Mouse (Mus musculus) limb, embryonic 15.5 days (tissue): Measurements from ENCODE around the gene 5430419D17Rik. TPM values are rescaled to one million over a fixed set of nuclear protein-coding genes. Genes with fewer than 3 reads are reported as not detected.

Experiments
- ATAC-seq: fragments of 200-750 bp; cut with Nextera tagmentation; 2 replicates; pipeline ENCODE4 v1.8.0; 2017; ENCODE audit warnings: low read depth, moderate TSS enrichment; ENCODE audit not compliant: insufficient number of reproducible peaks, low FRiP score, low TSS enrichment
- H3K27ac ChIP-seq: fragments of 300-500 bp; sonication (generic); 2 replicates; pipeline ENCODE4 v1.5.1; 2015; ENCODE audit warnings: moderate library complexity, mild to moderate bottlenecking, inconsistent platforms
- H3K27me3 ChIP-seq: fragments of 300-500 bp; sonication (generic); 2 replicates; pipeline ENCODE4 v1.6.1; 2015; ENCODE audit warnings: inconsistent platforms
- H3K36me3 ChIP-seq: fragments of 300-500 bp; sonication (generic); 2 replicates; pipeline ENCODE4 v1.6.1; 2015; ENCODE audit warnings: inconsistent platforms
- H3K4me1 ChIP-seq: fragments of 300-500 bp; sonication (generic); 2 replicates; pipeline ENCODE4 v1.6.1; 2015; ENCODE audit warnings: inconsistent platforms
- H3K4me2 ChIP-seq: fragments of 300-500 bp; sonication (generic); 2 replicates; pipeline ENCODE4 v1.6.1; 2015; ENCODE audit warnings: mild to moderate bottlenecking, inconsistent platforms
- H3K4me3 ChIP-seq: fragments of 300-500 bp; sonication (generic); 2 replicates; pipeline ENCODE4 v1.5.1; 2015; ENCODE audit warnings: mild to moderate bottlenecking, inconsistent platforms
- H3K9ac ChIP-seq: fragments of 300-500 bp; sonication (generic); 2 replicates; pipeline ENCODE4 v1.6.1; 2015; ENCODE audit warnings: inconsistent platforms
- H3K9me3 ChIP-seq: fragments of 300-500 bp; sonication (generic); 2 replicates; pipeline ENCODE4 v1.6.1; 2016; ENCODE audit warnings: inconsistent platforms
- WGBS: fragments of 180-500 bp; shearing (Covaris S2); methylation state at CpG from one replicate; pipeline ENCODE4 v1.1.7; 2015; 5-methylcytosine and 5-hydroxymethylcytosine counted together
- polyA plus RNA-seq: library from polyadenylated mRNA; unstranded; fragments of >200 nt; fragmentation: Nextera tagmentation; extraction: Ambion mirVana; gene quantifications from 2 replicates; pipeline ENCODE4 v1.2.1, GENCODE M21; 2015

The 5430419D17Rik gene
- polyA plus RNA-seq, 1 experiment from 2014 or later: 0.01 TPM

DNA sequence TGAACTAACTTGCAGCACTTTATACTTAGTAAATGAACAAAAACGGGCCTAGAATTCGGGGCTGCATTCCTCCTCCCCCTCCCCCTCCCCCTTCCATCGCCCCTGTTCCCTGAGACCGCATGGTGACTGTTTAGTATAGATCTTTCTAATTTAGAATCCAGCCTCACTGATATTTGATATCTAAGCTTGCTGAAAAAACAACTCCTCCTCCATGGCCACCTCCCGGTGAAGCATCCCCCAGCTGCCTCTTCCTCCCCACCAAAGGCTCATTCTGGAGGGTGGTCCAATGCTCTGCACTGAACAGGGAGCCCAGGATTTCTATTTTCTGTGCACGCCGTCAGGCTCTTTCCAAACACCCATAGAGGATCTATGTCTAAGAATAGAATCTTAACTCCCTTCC lies 144.1 kb downstream of the 5430419D17Rik start:
- no peaks in the 10 kb centered on the region for H3K9me3 ChIP-seq
- H3K4me2 ChIP-seq: no peak overlapping the region
- ATAC-seq: no peak
- no peaks in the 10 kb centered on the region for H3K4me1 ChIP-seq
- no peak overlapping the region for H3K9ac ChIP-seq
- no peaks in the 10 kb centered on the region for H3K27me3 ChIP-seq
- WGBS: 58% methylated on average over 6 of the region's 7 CpGs
- H3K36me3 ChIP-seq: no peaks in the 10 kb centered on the region
- H3K4me3 ChIP-seq: no peak overlapping the region
- H3K27ac ChIP-seq: no peak overlapping the region

DNA sequence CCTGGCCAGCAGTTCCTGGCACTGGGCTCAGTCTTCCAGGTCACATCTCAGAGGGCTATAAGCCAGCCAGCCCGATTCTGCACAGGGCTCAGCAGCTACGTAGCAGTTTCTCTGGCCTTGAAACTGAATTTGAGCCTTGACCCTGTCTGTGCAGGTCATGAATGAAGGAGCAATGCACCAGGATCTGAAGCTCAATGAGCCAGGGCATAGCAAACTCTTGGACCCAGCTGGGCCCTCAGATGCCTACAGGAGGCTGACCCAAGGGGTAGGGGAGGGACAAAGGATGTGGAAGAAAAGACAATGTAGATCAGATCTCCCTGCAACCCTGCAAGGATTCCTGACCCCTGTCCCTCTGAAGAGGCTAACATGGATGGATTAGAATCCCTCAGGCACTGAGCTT lies 148.0 kb downstream of the 5430419D17Rik start, which contains the start of gene Cuzd1:
Gene Cuzd1, minus strand, starts transcription at position 101 of the 400 bp plus-strand sequence.
- no peaks in the 10 kb centered on the region for H3K36me3 ChIP-seq

DNA sequence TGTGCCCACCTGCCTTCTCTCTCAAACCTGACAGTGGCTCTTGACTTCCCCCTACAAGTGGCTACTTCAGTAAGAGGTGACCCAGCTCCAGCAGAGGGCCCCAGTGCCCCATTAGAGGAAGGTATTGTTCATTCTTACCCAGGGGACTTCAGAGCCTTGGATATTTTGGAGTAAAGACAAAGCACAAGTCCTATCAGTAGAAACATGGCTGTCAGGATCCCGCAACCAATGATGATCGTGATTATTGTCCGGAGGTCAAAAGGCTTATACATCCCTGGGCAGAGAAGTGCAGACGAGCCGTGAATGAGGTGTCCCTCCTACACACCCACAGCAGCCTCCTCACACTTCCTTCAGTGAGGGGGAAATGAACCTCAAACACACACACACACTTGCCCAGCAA lies 152.9 kb downstream of the 5430419D17Rik start:
- Histone ChIP-seq H3K27ac (no peak overlapping the region), H3K9me3 (no peaks in the 10 kb centered on the region), H3K4me2 (no peak overlapping the region), H3K4me1 (no peaks in the 10 kb centered on the region), H3K27me3 (no peaks in the 10 kb centered on the region), H3K36me3 (no peaks in the 10 kb centered on the region), H3K9ac (no peak overlapping the region), H3K4me3 (no peak overlapping the region)
- ATAC-seq: no peak
- 91% methylated on average over 5 of the region's 5 CpGs for WGBS

More for the DNA sequence above, 148.0 kb downstream of the 5430419D17Rik start, which contains the start of gene Cuzd1:
- Histone ChIP-seq H3K27ac (no peak within 1 kb of the TSS), H3K4me1 (no peaks in the 10 kb centered on the region), H3K4me2 (no peak within 1 kb of the TSS), H3K4me3 (no peak within 1 kb of the TSS), H3K9me3 (no peaks in the 10 kb centered on the region), H3K9ac (no peak within 1 kb of the TSS), H3K27me3 (no peaks in the 10 kb centered on the region)
- WGBS: 74% methylated on average over 2 of the region's 2 CpGs
- ATAC-seq: no peak

- Histone ChIP-seq H3K4me3 (no peak within 1 kb of the TSS), H3K4me2 (no peak within 1 kb of the TSS), H3K27ac (no peak within 1 kb of the TSS), H3K36me3 (no peaks in the 10 kb centered on the region), H3K27me3 (no peaks in the 10 kb centered on the region), H3K4me1 (no peaks in the 10 kb centered on the region), H3K9ac (no peak within 1 kb of the TSS), H3K9me3 (no peaks in the 10 kb centered on the region)
- ATAC-seq: no peak
- 91% methylated on average over 5 of the region's 5 CpGs for WGBS
Measured at GRCm38 (mm10) chr7:131329416-131329815, 155.2 kb downstream of the 5430419D17Rik start, which contains the start of gene Fam24b. Gene Fam24b (minus strand): TSS chr7:131329516.

DNA sequence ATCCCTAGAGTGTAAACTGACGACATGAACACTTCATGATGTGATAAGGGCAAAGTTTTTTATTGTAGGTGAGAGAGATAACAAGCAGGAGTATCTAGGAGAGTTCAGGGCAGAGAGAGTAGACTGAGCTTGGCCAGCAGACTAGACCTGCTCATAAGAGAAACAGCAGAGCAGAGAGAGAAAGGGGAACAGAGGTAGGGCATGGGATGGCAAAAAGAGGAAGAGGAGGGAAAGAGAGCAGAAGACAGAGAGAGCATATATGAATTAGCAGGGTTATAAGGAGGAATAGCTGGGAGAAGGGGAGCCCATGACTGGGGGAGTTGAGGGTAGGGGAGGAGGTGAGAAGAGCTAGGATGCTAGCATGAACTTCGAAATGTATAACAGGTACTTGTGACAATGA lies 157.5 kb downstream of the 5430419D17Rik start:
- H3K4me3 ChIP-seq: no peak overlapping the region
- ATAC-seq: no peak
- H3K27ac ChIP-seq: no peak overlapping the region
- WGBS: 67% methylated on average over 2 of the region's 2 CpGs
- no peak overlapping the region for H3K4me2 ChIP-seq
- no peaks in the 10 kb centered on the region for H3K9me3 ChIP-seq
- no peaks in the 10 kb centered on the region for H3K27me3 ChIP-seq
- H3K4me1 ChIP-seq: no peaks in the 10 kb centered on the region
- H3K9ac ChIP-seq: no peak overlapping the region
- H3K36me3 ChIP-seq: no peaks in the 10 kb centered on the region

GRCm38 (mm10) chr7:131333564-131333963 lies 159.4 kb downstream of the 5430419D17Rik start, which contains the start of gene Fam24a:
Gene Fam24a (plus strand): TSS chr7:131333864.
- ATAC-seq: no peak
- Histone ChIP-seq H3K4me2 (no peak within 1 kb of the TSS), H3K4me3 (no peak within 1 kb of the TSS), H3K36me3 (no peaks in the 10 kb centered on the region), H3K4me1 (no peaks in the 10 kb centered on the region), H3K27ac (no peak within 1 kb of the TSS; the same call in 1 of the 2 replicates), H3K9ac (no peak within 1 kb of the TSS), H3K27me3 (no peaks in the 10 kb centered on the region), H3K9me3 (no peaks in the 10 kb centered on the region)
- WGBS: 40% methylated on average over 1 of the region's 1 CpGs

- WGBS: 61% methylated on average over 8 of the region's 8 CpGs
- H3K36me3 ChIP-seq: peaks cover 19% of the 10 kb centered on the region; the same call in 1 of the 2 replicates
- no peaks in the 10 kb centered on the region for H3K9me3 ChIP-seq
- no peaks in the 10 kb centered on the region for H3K4me1 ChIP-seq
- no peak overlapping the region for H3K4me3 ChIP-seq
- H3K27ac ChIP-seq: no peak overlapping the region
- no peak overlapping the region for H3K4me2 ChIP-seq
- no peak overlapping the region for H3K9ac ChIP-seq
- no peak for ATAC-seq
- H3K27me3 ChIP-seq: no peaks in the 10 kb centered on the region
Measured at GRCm38 (mm10) chr7:131337502-131338068, 163.4 kb downstream of the 5430419D17Rik start.

- Histone ChIP-seq H3K27ac (no peak overlapping the region), H3K4me3 (no peak overlapping the region), H3K27me3 (no peaks in the 10 kb centered on the region), H3K4me1 (no peaks in the 10 kb centered on the region), H3K36me3 (peaks cover 68% of the 10 kb centered on the region), H3K4me2 (no peak overlapping the region), H3K9me3 (no peaks in the 10 kb centered on the region), H3K9ac (no peak overlapping the region)
- ATAC-seq: no peak
- WGBS: 64% methylated on average over 7 of the region's 7 CpGs
Measured at GRCm38 (mm10) chr7:131345856-131346541, 171.8 kb downstream of the 5430419D17Rik start.

Other genes starting within 250 kb of the 5430419D17Rik start
- 317 and 324 TPM in 2 replicates for gene Htra1, start 238.3 kb upstream of the 5430419D17Rik start, polyA plus RNA-seq
- 0.03 and 0.04 TPM in 2 replicates for gene Dmbt1, start 142.3 kb upstream of the 5430419D17Rik start, polyA plus RNA-seq
- gene 4933402N03Rik, start 28.1 kb upstream of the 5430419D17Rik start, polyA plus RNA-seq: not detected in 2 replicates
- gene Cuzd1, start 147.9 kb downstream of the 5430419D17Rik start, polyA plus RNA-seq: 0.06 TPM in 1 of 2 replicates, not detected in the other
- gene Fam24b, start 155.1 kb downstream of the 5430419D17Rik start, polyA plus RNA-seq: not detected in 2 replicates
- gene Fam24a, start 159.5 kb downstream of the 5430419D17Rik start, polyA plus RNA-seq: 0.36 TPM in 1 of 2 replicates, not detected in the other
- gene 2310057M21Rik, start 188.4 kb downstream of the 5430419D17Rik start, polyA plus RNA-seq: 24.3 and 25.2 TPM in 2 replicates
- gene Pstk, start 196.7 kb downstream of the 5430419D17Rik start, polyA plus RNA-seq: 64.4 and 65.9 TPM in 2 replicates
- 11.5 and 12.5 TPM in 2 replicates for gene Ikzf5, start 236.1 kb downstream of the 5430419D17Rik start, polyA plus RNA-seq
- 99.0 and 113 TPM in 2 replicates for gene Acadsb, start 236.2 kb downstream of the 5430419D17Rik start, polyA plus RNA-seq